Mouse (Mus musculus) hindbrain, embryonic 12.5 days (tissue): ENCODE results near the gene Wdr1. TPM values are rescaled to one million over a fixed set of nuclear protein-coding genes. Genes with fewer than 3 reads are reported as not detected.

Source experiments
- ATAC-seq: fragments of 200-750 bp; cut with Nextera tagmentation; 2 replicates; pipeline ENCODE4 v1.8.0; 2017; ENCODE audit warnings: moderate TSS enrichment; ENCODE audit not compliant: low FRiP score
- H3K27ac ChIP-seq: fragments of 300-500 bp; sonication (generic); 2 replicates; pipeline ENCODE4 v1.5.1; 2016; ENCODE audit warnings: mild to moderate bottlenecking
- H3K27me3 ChIP-seq: fragments of 300-500 bp; sonication (generic); 2 replicates; pipeline ENCODE4 v1.6.1; 2016; ENCODE audit warnings: mild to moderate bottlenecking
- H3K36me3 ChIP-seq: fragments of 300-500 bp; sonication (generic); 2 replicates; pipeline ENCODE4 v1.6.1; 2016; ENCODE audit warnings: mild to moderate bottlenecking
- H3K4me1 ChIP-seq: fragments of 300-500 bp; sonication (generic); 2 replicates; pipeline ENCODE4 v1.6.1; 2016
- H3K4me2 ChIP-seq: fragments of 300-500 bp; sonication (generic); replicated peaks from 2 replicates; pipeline ENCODE4 v1.6.1; 2016; ENCODE audit warnings: mild to moderate bottlenecking
- H3K4me3 ChIP-seq: fragments of 300-500 bp; sonication (generic); 2 replicates; pipeline ENCODE4 v1.5.1; 2016; ENCODE audit warnings: mild to moderate bottlenecking
- H3K9ac ChIP-seq: fragments of 300-500 bp; sonication (generic); 2 replicates; pipeline ENCODE4 v1.6.1; 2016; ENCODE audit warnings: mild to moderate bottlenecking, moderate library complexity
- H3K9me3 ChIP-seq: fragments of 300-500 bp; sonication (generic); replicated peaks from 2 replicates; pipeline ENCODE4 v1.6.1; 2016; ENCODE audit warnings: mild to moderate bottlenecking
- WGBS: fragments of 180-500 bp; shearing (Covaris S2); methylation state at CpG from one replicate; pipeline ENCODE4 v1.1.7; 2016; 5-methylcytosine and 5-hydroxymethylcytosine counted together
- polyA plus RNA-seq: library from polyadenylated mRNA; unstranded; fragments of >200 nt; fragmentation: Nextera tagmentation; extraction: Ambion mirVana; gene quantifications from 2 replicates; pipeline ENCODE4 v1.2.1, GENCODE M21; 2016

The Wdr1 gene
- polyA plus RNA-seq, 1 experiment from 2014 or later = 160 TPM

DNA sequence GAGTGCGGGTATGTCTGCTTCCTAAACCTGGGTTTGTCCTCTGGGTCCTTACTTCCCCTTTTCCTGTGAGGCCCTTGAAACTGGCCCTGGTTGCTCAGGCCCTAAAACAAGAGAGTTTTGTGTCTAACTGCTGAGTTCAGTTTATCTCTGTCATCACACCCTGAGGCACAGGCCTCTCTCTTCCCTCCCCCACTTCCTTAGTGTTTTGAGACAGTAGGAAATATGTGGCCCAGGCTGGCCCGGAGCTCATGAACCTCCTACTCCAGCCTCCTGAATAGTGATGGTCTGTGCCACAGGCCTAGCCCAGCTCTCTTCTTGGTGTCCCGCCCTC, 57.6 kb downstream of the Wdr1 start:
- ATAC-seq = no peak
- WGBS = 83% methylated on average over 3 of the region's 3 CpGs

DNA sequence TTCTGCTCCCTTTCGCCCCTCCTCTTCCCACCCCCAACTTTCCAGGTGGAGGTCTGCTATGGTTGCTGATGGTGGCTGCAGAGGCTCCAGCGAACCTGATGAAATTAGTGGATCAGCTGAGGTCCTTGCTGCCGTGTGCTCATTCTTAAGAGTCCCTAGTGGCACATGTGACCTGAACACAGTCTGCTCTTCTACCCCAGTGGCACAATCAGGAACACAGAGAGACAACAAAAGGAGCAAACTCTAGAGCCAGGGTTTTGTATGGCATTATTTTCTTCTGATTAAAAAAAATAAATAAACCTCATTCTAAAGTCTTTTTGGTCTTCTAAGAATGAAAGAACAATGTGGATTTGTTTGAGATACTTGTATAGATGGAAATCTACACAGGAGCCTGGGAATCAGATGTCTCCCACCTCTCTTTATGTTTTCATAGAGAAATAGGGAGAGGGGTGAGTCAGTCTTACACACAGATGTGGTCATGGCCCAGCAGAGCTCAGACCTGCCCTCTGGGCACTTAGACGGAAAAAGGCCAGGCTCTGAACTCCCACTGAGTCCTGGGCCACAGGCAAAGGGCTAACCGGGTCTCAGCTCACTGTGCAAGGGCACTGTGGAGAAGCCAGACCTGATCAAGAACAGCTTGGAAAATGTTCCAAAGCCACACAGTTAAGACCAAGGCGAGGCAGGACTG, 58.1 kb downstream of the Wdr1 start:
- Histone ChIP-seq H3K4me2 (no peak overlapping the region), H3K9ac (no peak overlapping the region), H3K36me3 (no peaks in the 10 kb centered on the region), H3K27ac (no peak overlapping the region), H3K27me3 (no peaks in the 10 kb centered on the region), H3K9me3 (no peaks in the 10 kb centered on the region), H3K4me1 (peaks cover 5% of the 10 kb centered on the region; the same call in 1 of the 2 replicates), H3K4me3 (no peak overlapping the region)
- ATAC-seq = no peak
- 57% methylated on average over 6 of the region's 6 CpGs for WGBS

More for the DNA sequence above, 57.6 kb downstream of the Wdr1 start:
- H3K27me3 ChIP-seq = no peaks in the 10 kb centered on the region
- peaks cover 5% of the 10 kb centered on the region; the same call in 1 of the 2 replicates for H3K4me1 ChIP-seq
- no peak overlapping the region for H3K9ac ChIP-seq
- H3K4me3 ChIP-seq = no peak overlapping the region
- H3K4me2 ChIP-seq = no peak overlapping the region
- H3K36me3 ChIP-seq = no peaks in the 10 kb centered on the region
- H3K27ac ChIP-seq = no peak overlapping the region
- H3K9me3 ChIP-seq = no peaks in the 10 kb centered on the region

DNA sequence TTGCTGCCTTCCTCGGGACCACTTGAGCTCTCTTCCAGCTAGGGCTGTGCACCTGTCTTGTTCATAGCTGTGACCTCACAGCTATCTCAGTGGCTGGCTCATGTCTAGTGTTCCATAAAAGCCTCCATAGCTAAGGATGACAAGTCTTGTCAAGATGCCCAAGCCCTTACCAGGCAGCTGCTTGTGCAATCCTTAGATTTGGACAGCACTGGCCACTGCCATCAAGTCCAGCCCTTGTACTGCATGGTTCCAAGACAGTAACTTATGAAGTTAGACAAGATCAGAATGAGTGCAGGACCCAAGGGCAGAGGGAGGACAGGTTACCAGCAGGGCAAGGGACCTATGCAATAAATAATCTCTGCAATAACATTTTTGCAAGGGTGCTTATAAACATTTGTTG, 58.9 kb downstream of the Wdr1 start:
- H3K4me3 ChIP-seq = no peak overlapping the region
- H3K9ac ChIP-seq = no peak overlapping the region
- no peaks in the 10 kb centered on the region for H3K27me3 ChIP-seq
- no peak for ATAC-seq
- H3K27ac ChIP-seq = no peak overlapping the region
- WGBS = 89% methylated on average over 1 of the region's 1 CpGs
- no peaks in the 10 kb centered on the region for H3K36me3 ChIP-seq
- H3K4me2 ChIP-seq = no peak overlapping the region
- H3K9me3 ChIP-seq = no peaks in the 10 kb centered on the region
- H3K4me1 ChIP-seq = peaks cover 5% of the 10 kb centered on the region; the same call in 1 of the 2 replicates

DNA sequence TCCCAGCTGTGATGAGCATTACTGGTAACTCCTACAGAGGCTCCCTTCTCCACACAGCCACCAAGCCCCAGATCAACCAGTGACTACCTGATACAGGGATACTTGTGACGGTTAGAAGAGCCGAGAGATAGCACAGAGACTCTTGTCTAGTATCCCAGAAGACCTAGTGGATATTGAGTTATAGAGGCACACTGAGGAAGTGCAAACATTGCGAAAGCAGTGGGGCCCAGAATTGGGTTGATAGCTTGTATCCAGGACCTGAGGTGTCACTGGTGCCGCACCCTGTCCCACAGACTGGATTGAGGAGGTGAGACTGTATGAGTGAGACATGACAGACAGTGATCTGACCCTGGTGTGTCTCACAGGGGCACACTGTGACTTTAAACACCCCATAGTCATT, 60.0 kb downstream of the Wdr1 start, which contains the start of gene Slc2a9:
TSS of gene Slc2a9 (minus strand) at position 152 of the 400 bp plus-strand sequence.
- H3K4me1 ChIP-seq = peaks cover 5% of the 10 kb centered on the region; the same call in 1 of the 2 replicates
- H3K36me3 ChIP-seq = no peaks in the 10 kb centered on the region
- no peak for ATAC-seq
- no peak within 1 kb of the TSS for H3K9ac ChIP-seq
- H3K4me3 ChIP-seq = no peak within 1 kb of the TSS
- no peaks in the 10 kb centered on the region for H3K9me3 ChIP-seq
- H3K27ac ChIP-seq = no peak within 1 kb of the TSS
- no peak within 1 kb of the TSS for H3K4me2 ChIP-seq
- H3K27me3 ChIP-seq = no peaks in the 10 kb centered on the region
- WGBS = 93% methylated on average over 4 of the region's 4 CpGs

DNA sequence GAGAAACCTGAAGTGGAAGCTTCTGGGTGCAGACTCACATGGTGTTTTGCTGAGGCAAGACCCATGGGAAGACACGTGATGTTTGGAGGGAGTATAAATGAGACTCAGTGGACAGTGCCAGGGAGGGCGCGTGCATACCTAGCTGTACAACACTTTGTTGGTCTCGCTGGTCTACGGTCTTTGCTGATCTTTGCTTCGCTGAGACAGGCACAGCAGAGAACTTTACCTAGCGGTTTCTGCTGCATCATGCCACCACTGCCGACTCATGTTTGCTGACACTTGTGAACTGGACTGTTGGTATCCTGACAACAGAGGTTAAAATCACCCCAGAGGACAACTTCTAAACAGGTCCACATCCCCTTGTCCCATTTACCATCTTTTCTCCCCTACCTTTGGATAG, 63.0 kb downstream of the Wdr1 start:
- Histone ChIP-seq H3K36me3 (no peaks in the 10 kb centered on the region), H3K9ac (no peak overlapping the region), H3K27me3 (no peaks in the 10 kb centered on the region), H3K4me1 (peaks cover 5% of the 10 kb centered on the region; the same call in 1 of the 2 replicates), H3K27ac (no peak overlapping the region), H3K4me2 (no peak overlapping the region), H3K9me3 (no peaks in the 10 kb centered on the region), H3K4me3 (no peak overlapping the region)
- ATAC-seq = no peak
- 91% methylated on average over 8 of the region's 8 CpGs for WGBS

DNA sequence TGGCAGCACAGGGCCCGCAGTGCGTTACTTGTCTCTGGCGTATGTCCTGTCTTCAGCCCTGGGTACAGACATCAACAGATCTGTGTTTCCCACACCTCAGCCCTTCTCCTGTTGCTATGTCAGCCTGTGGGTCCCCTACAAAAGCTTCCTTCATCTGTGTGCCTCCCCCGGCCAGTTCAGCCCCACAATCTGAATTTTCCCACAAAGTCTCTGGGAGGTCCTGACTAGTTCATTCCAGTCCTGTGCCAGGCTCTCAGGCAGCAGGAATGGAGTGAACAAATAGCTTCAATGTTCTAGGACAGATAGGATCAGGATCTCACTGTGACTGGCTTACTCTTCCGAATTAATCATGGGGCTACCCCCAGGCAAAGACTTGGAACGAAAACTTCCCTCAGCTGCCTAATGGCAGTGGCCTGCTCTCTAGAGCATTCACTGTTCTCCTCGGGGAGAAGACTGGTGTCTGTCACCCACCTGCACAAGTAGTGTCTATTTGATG, 63.7 kb downstream of the Wdr1 start:
- Histone ChIP-seq H3K27me3 (no peaks in the 10 kb centered on the region), H3K4me3 (no peak overlapping the region), H3K4me1 (peaks cover under 1% of the 10 kb centered on the region; the same call in 1 of the 2 replicates), H3K9me3 (no peaks in the 10 kb centered on the region), H3K36me3 (no peaks in the 10 kb centered on the region), H3K27ac (no peak overlapping the region), H3K9ac (no peak overlapping the region), H3K4me2 (no peak overlapping the region)
- 75% methylated on average over 7 of the region's 7 CpGs for WGBS
- no peak for ATAC-seq

DNA sequence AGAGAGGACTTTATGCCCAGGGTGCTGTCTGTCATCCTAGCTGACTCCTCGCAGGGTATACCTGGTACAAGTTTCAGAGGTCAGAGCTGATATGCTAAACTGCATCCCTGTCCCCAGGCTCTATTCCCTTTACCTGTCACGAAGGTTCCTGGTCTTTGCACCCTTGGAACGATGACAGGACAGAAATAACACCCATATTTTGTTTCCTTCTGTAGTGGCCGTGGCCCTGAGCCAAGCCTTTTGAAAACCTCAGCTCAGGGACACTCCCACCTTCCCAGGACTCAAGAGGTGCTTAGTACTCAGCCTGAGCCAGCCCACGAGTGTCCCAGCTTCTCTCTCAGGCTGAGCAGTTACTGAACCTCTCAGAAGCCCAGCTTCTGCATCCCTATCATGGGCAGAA, 64.5 kb downstream of the Wdr1 start:
- 82% methylated on average over 5 of the region's 5 CpGs for WGBS
- Histone ChIP-seq H3K27ac (no peak overlapping the region), H3K36me3 (no peaks in the 10 kb centered on the region), H3K4me2 (no peak overlapping the region), H3K4me1 (no peaks in the 10 kb centered on the region), H3K9ac (no peak overlapping the region), H3K4me3 (no peak overlapping the region), H3K9me3 (no peaks in the 10 kb centered on the region), H3K27me3 (no peaks in the 10 kb centered on the region)
- no peak for ATAC-seq

DNA sequence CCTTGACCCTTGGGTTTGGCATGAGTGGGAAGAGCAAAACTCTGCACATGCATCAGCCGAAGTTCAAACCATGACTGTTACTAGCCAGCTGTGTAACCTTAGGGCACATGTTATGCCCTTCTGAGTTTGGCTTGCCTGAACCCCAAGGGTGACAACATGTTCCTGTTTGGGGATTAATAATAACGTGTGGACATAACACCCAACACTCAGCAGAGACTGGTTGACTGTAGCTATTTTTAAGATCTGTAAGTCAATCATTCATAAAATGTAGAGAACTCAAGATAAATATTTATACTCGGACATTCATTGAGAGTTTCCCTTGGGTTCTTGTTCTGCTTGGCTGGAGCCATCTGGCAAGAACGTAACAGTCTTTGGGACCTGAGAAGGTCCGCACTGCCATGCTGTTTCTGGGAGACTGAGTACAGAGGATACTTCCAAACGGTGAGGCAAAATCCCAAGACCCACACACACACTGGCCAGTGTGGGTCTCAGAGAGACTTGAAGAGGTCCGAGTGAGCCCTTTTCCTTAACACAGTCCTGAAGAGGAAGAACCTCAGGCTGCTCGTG, 66.4 kb downstream of the Wdr1 start:
- Histone ChIP-seq H3K27me3 (no peaks in the 10 kb centered on the region), H3K9me3 (no peaks in the 10 kb centered on the region), H3K27ac (no peak overlapping the region), H3K4me3 (no peak overlapping the region), H3K4me2 (no peak overlapping the region), H3K4me1 (no peaks in the 10 kb centered on the region), H3K36me3 (no peaks in the 10 kb centered on the region), H3K9ac (no peak overlapping the region)
- no peak for ATAC-seq
- WGBS = 84% methylated on average over 8 of the region's 8 CpGs

DNA sequence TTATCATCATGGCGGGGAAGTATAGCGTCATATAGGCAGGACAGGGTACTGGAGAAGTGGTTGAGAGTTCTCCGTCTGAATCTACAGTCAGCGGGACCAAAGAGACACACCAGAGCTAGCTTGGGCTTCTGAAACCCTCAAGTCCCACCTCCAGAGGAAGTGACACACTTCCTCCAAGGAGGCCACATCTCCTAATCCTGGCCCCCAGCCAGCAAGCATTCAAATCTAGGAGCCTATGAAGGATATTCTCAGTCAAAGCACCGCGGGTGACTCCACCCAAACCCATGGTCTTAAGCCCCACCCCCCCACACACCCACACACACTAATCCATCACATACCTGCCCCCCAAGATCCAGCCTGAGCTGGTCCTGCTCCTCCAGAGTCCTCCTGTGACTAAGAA, 69.1 kb downstream of the Wdr1 start:
- H3K4me1 ChIP-seq = no peaks in the 10 kb centered on the region
- H3K36me3 ChIP-seq = no peaks in the 10 kb centered on the region
- WGBS = 93% methylated on average over 6 of the region's 6 CpGs
- H3K27ac ChIP-seq = no peak overlapping the region
- H3K9ac ChIP-seq = no peak overlapping the region
- H3K9me3 ChIP-seq = no peaks in the 10 kb centered on the region
- no peak for ATAC-seq
- no peak overlapping the region for H3K4me3 ChIP-seq
- no peaks in the 10 kb centered on the region for H3K27me3 ChIP-seq
- no peak overlapping the region for H3K4me2 ChIP-seq

DNA sequence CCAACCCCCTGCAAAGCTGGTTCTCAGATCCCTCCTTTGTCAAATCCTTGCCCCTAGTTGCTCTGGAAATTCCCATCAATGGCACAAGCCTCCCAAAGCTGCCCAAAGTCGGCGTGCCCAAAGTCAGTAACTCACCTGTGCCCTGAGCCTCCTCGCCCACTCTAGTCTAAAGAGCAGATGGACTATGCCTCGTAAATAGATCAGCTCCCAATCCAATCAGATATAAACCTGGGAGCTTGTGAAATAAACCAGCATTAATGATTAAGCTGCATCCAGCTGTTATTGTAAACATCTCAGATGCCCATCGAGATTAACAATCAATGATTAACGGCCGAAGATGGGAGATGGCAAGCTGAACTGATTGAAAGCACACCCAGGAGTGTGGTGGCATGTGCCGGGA, 71.3 kb downstream of the Wdr1 start:
- Histone ChIP-seq H3K27me3 (no peaks in the 10 kb centered on the region; the same call in 1 of the 2 replicates), H3K27ac (no peak overlapping the region), H3K4me3 (no peak overlapping the region), H3K4me2 (no peak overlapping the region), H3K36me3 (no peaks in the 10 kb centered on the region), H3K9ac (no peak overlapping the region), H3K4me1 (no peaks in the 10 kb centered on the region), H3K9me3 (no peaks in the 10 kb centered on the region)
- WGBS = 84% methylated on average over 8 of the region's 8 CpGs
- ATAC-seq = no peak

DNA sequence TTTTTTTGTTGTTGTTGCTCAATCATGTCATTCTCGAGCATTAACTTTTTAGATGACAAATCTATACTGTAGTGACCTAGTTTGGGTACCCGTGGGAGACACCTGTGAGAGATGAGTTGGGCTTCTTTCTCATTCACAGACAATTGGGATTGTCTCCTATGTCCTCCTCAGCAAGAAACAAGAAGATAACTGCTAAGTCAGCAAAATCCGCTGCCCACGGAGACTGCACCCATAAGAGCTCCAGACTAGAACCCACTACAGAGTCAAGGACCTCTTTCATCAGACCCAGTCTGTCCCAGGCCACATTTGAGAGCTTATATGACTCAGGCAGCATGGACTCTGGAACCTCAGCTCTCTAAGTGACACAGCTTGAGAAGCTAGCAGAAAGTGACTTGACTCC, 73.3 kb downstream of the Wdr1 start:
- H3K27me3 ChIP-seq = no peaks in the 10 kb centered on the region; the same call in 1 of the 2 replicates
- ATAC-seq = no peak
- no peak overlapping the region for H3K9ac ChIP-seq
- 95% methylated on average over 4 of the region's 4 CpGs for WGBS
- H3K9me3 ChIP-seq = no peaks in the 10 kb centered on the region; the same call in 1 of the 2 replicates
- no peaks in the 10 kb centered on the region for H3K4me1 ChIP-seq
- H3K4me2 ChIP-seq = no peak overlapping the region
- no peak overlapping the region for H3K27ac ChIP-seq
- no peaks in the 10 kb centered on the region for H3K36me3 ChIP-seq
- no peak overlapping the region for H3K4me3 ChIP-seq

DNA sequence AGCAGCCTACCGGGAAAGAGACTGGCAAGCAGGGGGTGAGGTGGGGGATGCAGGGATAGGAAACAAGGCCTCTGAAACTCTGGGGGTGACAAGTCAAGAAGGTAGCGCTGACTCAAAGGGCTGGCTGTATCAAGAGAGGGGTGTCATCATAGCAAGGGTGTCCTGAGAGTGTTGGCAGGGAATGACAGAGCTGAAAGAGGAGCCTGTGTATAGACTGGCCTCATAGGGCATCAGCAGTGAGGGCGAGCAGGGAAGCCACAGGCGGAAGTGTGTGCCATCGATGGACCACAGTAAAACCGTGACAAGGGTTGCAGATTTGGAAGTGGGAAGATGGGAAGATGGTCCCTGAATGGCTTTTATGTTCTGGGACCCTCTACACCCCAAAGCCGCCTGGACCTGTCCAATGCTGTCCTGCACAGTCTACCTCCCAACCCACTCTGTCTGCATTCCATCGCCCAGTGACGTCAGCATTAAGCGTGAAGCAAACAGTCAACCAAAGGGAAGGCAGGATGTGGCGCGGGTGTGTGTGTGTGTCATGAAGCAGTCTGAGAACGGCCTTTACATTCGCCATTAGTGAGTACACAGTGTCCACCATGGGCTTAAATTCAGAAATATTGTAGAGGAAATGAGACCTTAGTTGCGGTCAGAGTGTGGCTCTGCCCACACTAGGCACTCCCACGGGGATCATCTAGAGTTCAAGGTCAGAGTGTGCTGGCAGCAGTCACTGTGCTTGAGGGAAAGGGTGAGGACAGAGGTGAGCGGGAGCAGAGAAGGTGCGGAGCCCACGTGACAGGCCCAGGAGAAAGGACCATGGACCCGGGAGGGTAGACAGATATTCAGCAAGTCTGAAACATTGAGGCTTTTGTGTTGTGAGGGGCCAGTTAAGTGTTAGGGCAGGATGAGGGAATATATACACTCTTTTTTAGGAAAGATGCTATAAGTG, 74.1 kb downstream of the Wdr1 start:
- Histone ChIP-seq H3K27me3 (no peaks in the 10 kb centered on the region; the same call in 1 of the 2 replicates), H3K9me3 (no peaks in the 10 kb centered on the region; the same call in 1 of the 2 replicates), H3K36me3 (no peaks in the 10 kb centered on the region), H3K27ac (no peak overlapping the region), H3K4me1 (no peaks in the 10 kb centered on the region), H3K4me2 (no peak overlapping the region), H3K4me3 (no peak overlapping the region), H3K9ac (no peak overlapping the region)
- ATAC-seq = no peak
- WGBS = 82% methylated on average over 20 of the region's 20 CpGs
